Mouse (Mus musculus) liver, embryonic 15.5 days (tissue): ENCODE data around the gene Mcemp1. TPM values are rescaled to one million over a fixed set of nuclear protein-coding genes. Genes with fewer than 3 reads are reported as not detected.
A peak's percentile ranks its signal among the peaks of the same experiment; 100 is the strongest.

ENCODE experiments used
- ATAC-seq: fragments of 200-750 bp; cut with Nextera tagmentation; 2 replicates; pipeline ENCODE4 v1.8.0; 2017; ENCODE audit warnings: moderate number of reproducible peaks, mild to moderate bottlenecking, moderate library complexity; ENCODE audit not compliant: insufficient read depth
- H3K27ac ChIP-seq: fragments of 300-500 bp; sonication (generic); replicated peaks from 2 replicates; pipeline ENCODE4 v1.5.1; 2015; ENCODE audit warnings: mild to moderate bottlenecking, inconsistent platforms
- H3K27me3 ChIP-seq: fragments of 300-500 bp; sonication (generic); 2 replicates; pipeline ENCODE4 v1.6.1; 2015; ENCODE audit warnings: mild to moderate bottlenecking, inconsistent platforms
- H3K36me3 ChIP-seq: fragments of 300-500 bp; sonication (generic); replicated peaks from 2 replicates; pipeline ENCODE4 v1.6.1; 2015; ENCODE audit warnings: moderate library complexity, mild to moderate bottlenecking, inconsistent platforms
- H3K4me1 ChIP-seq: fragments of 300-500 bp; sonication (generic); replicated peaks from 2 replicates; pipeline ENCODE4 v1.6.1; 2015; ENCODE audit warnings: inconsistent platforms
- H3K4me2 ChIP-seq: fragments of 300-500 bp; sonication (generic); 2 replicates; pipeline ENCODE4 v1.6.1; 2015; ENCODE audit warnings: moderate library complexity, mild to moderate bottlenecking, inconsistent platforms
- H3K4me3 ChIP-seq: fragments of 300-500 bp; sonication (generic); replicated peaks from 2 replicates; pipeline ENCODE4 v1.5.1; 2015; ENCODE audit warnings: mild to moderate bottlenecking, inconsistent platforms
- H3K9ac ChIP-seq: fragments of 300-500 bp; sonication (generic); 2 replicates; pipeline ENCODE4 v1.6.1; 2015; ENCODE audit warnings: moderate library complexity, mild to moderate bottlenecking, inconsistent platforms
- H3K9me3 ChIP-seq: fragments of 300-500 bp; sonication (generic); replicated peaks from 2 replicates; pipeline ENCODE4 v1.6.1; 2016; ENCODE audit warnings: inconsistent platforms
- WGBS: fragments of 180-500 bp; shearing (Covaris S2); methylation state at CpG from one replicate; pipeline ENCODE4 v1.1.7; 2015; ENCODE audit warnings: mixed read lengths; ENCODE audit not compliant: insufficient replicate concordance; 5-methylcytosine and 5-hydroxymethylcytosine counted together
- polyA plus RNA-seq: library from polyadenylated mRNA; unstranded; fragments of >200 nt; fragmentation: Nextera tagmentation; extraction: Ambion mirVana; gene quantifications from 2 replicates; pipeline ENCODE4 v1.2.1, GENCODE M21; 2015

The Mcemp1 gene
- polyA plus RNA-seq, 1 experiment from 2014 or later, result 8.2 TPM

GRCm38 (mm10) chr8:3690774-3691173 is 25.2 kb downstream of the Mcemp1 start:
- no peaks in the 10 kb centered on the region for H3K9me3 ChIP-seq
- ATAC-seq, result no peak
- no peak overlapping the region for H3K4me3 ChIP-seq
- H3K27me3 ChIP-seq, result no peaks in the 10 kb centered on the region
- H3K36me3 ChIP-seq, result no peaks in the 10 kb centered on the region
- H3K4me1 ChIP-seq, result no peaks in the 10 kb centered on the region
- H3K9ac ChIP-seq, result no peak overlapping the region
- no peak overlapping the region for H3K27ac ChIP-seq
- H3K4me2 ChIP-seq, result no peak overlapping the region
- WGBS, result 63% methylated on average over 3 of the region's 3 CpGs

GRCm38 (mm10) chr8:3694121-3694520 is 28.6 kb downstream of the Mcemp1 start, which contains the start of gene Fcer2a:
Gene Fcer2a (minus strand): TSS chr8:3694175.
- no peak within 1 kb of the TSS for H3K4me3 ChIP-seq
- ATAC-seq, result no peak
- H3K4me1 ChIP-seq, result no peaks in the 10 kb centered on the region
- no peak within 1 kb of the TSS for H3K9ac ChIP-seq
- WGBS, result 61% methylated on average over 3 of the region's 3 CpGs
- no peaks in the 10 kb centered on the region for H3K9me3 ChIP-seq
- no peak within 1 kb of the TSS for H3K27ac ChIP-seq
- no peak within 1 kb of the TSS for H3K4me2 ChIP-seq
- H3K27me3 ChIP-seq, result no peaks in the 10 kb centered on the region
- no peaks in the 10 kb centered on the region for H3K36me3 ChIP-seq

DNA sequence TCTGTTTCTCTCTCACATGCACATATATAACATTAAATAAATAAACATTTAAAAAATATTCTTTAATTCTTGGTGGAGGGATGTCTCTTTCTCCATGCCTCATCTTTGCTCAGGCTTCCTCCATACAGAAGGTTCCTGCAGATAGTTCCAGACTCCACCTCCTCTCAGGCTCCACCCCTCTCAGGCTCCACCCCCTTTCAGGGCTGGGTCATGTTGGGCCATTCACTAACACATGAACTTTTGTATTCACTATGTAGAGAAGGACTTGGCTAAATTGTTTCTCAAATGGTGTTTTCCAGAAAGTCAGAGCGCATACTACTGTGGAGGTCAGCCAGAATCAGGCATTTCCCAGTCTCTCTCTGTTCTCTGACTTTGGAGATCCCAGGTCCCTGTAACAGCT is 35.9 kb downstream of the Mcemp1 start:
- H3K36me3 ChIP-seq, result no peaks in the 10 kb centered on the region
- no peak overlapping the region for H3K27ac ChIP-seq
- no peak overlapping the region for H3K4me2 ChIP-seq
- H3K4me1 ChIP-seq, result no peaks in the 10 kb centered on the region
- no peak overlapping the region for H3K4me3 ChIP-seq
- no peaks in the 10 kb centered on the region for H3K27me3 ChIP-seq
- ATAC-seq, result no peak
- 85% methylated on average over 1 of the region's 1 CpGs for WGBS
- no peaks in the 10 kb centered on the region for H3K9me3 ChIP-seq
- H3K9ac ChIP-seq, result no peak overlapping the region

DNA sequence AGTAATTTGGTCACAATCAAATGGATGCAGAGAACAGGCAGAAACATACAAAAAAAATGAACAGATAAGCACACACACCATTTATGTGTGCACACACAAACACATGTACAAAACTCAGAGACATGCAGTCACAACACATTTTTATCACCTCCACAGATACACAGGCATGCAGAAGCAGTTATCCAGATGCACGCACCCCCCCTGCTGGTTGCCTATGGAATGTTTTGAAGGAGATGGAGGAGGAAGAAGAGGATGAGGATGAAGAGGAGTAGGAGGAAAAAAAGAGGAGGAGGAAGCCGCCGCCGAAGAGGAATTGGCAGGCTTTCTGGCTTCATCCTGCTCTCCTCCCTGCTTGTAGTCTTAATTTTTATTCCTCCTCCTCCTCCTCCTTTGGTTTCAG is 40.2 kb downstream of the Mcemp1 start:
- WGBS, result 24% methylated on average over 4 of the region's 4 CpGs

DNA sequence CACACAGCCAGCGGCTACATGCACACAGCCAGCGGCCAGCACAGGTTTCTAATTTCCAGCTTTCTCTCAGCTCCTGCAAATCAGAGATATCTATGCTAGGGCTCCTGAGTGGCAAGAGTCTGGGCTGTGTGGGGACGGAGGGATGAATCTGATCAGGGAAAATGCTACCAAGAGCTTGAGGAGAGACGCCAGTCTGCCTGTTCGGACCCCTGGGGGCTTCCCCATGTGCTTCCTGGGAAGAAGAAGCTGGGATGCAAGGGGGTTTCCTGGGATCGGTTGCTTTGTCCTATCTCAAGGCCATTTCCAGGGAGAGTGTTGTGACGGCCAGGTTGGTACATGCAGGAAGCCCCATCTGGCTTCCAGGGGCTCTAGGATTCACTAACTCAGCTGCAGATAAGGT is 42.1 kb downstream of the Mcemp1 start:
- no peak overlapping the region for H3K4me2 ChIP-seq
- H3K9ac ChIP-seq, result no peak overlapping the region
- 0 out of 2 replicates have a peak, but pooled peaks cover 4% of the 10 kb centered on the region for H3K4me1 ChIP-seq
- ATAC-seq, result no peak
- 53% methylated on average over 7 of the region's 7 CpGs for WGBS
- no peak overlapping the region for H3K27ac ChIP-seq
- H3K36me3 ChIP-seq, result no peaks in the 10 kb centered on the region
- no peaks in the 10 kb centered on the region for H3K9me3 ChIP-seq
- no peak overlapping the region for H3K4me3 ChIP-seq
- H3K27me3 ChIP-seq, result no peaks in the 10 kb centered on the region

More for the DNA sequence above, 40.2 kb downstream of the Mcemp1 start:
- no peaks in the 10 kb centered on the region for H3K27me3 ChIP-seq
- no peak overlapping the region for H3K9ac ChIP-seq
- H3K4me3 ChIP-seq, result no peak overlapping the region
- H3K27ac ChIP-seq, result no peak overlapping the region
- ATAC-seq, result no peak
- no peak overlapping the region for H3K4me2 ChIP-seq
- no peaks in the 10 kb centered on the region for H3K9me3 ChIP-seq
- H3K36me3 ChIP-seq, result no peaks in the 10 kb centered on the region
- 0 out of 2 replicates have a peak, but pooled peaks cover 2% of the 10 kb centered on the region for H3K4me1 ChIP-seq

- ATAC-seq, result no peak
- WGBS, result 42% methylated on average over 3 of the region's 3 CpGs
- no peak overlapping the region for H3K9ac ChIP-seq
- no peaks in the 10 kb centered on the region for H3K9me3 ChIP-seq
- no peaks in the 10 kb centered on the region for H3K36me3 ChIP-seq
- no peaks in the 10 kb centered on the region for H3K27me3 ChIP-seq
- H3K4me1 ChIP-seq, result 0 out of 2 replicates have a peak, but pooled peaks cover 4% of the 10 kb centered on the region
- H3K27ac ChIP-seq, result no peak overlapping the region
- no peak overlapping the region for H3K4me3 ChIP-seq
- H3K4me2 ChIP-seq, result no peak overlapping the region
Observed at GRCm38 (mm10) chr8:3710312-3710711, 44.8 kb downstream of the Mcemp1 start.

DNA sequence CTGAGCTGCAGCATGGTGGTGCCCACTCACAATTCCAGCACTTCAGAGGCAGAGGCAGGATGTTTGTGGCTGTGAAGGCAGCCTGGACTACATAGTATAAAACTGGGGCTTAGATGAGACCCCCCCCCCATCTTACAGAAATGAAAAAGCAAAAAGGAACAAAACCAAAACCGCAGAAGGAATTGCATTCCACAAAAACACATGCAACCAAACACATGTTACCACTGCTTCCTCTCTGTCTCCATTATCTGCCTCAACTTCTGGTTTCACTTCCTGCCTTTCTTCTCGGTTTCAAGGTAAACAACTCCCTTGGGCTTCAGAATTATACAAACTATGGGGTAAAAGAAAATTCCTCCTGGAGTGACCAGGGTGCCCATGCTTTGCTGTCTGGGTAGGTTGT is 46.1 kb downstream of the Mcemp1 start:
- Histone ChIP-seq H3K9ac (no peak overlapping the region), H3K4me2 (no peak overlapping the region), H3K4me3 (no peak overlapping the region), H3K27ac (no peak overlapping the region), H3K36me3 (no peaks in the 10 kb centered on the region), H3K27me3 (no peaks in the 10 kb centered on the region), H3K4me1 (0 out of 2 replicates have a peak, but pooled peaks cover 4% of the 10 kb centered on the region), H3K9me3 (no peaks in the 10 kb centered on the region)
- 3% methylated on average over 2 of the region's 2 CpGs for WGBS
- no peak for ATAC-seq

DNA sequence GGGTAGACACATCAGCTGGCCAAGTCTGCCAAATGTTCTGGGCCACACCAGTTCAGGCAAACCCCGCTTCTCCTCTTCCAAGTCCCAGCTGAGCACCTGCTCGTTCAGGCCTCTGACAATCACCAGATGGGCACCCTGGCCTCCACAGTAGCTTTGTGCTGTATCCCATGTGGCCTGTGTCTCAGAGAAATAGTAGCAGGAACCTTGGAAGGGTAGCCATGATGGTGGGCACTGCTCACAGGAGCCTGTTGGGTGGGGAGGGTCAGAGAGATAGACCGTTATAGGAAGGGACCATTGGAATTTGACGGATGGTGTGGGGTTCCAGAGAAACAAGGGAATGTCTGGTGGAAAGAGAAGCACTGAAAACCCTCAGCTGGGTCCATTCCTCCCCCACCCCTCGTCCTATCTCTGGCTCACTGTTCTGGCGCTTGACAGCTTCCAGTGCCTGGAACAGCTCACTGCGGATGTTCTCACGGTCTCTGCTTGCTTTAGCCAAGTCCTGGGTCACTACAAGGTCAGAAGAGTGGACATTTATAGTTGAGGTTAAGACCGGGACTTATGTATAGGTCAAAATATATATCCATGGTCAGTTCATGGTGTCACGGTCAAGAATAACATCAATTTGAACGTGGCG is 51.9 kb downstream of the Mcemp1 start:
- Histone ChIP-seq H3K27me3 (no peaks in the 10 kb centered on the region; the same call in 1 of the 2 replicates), H3K4me2 (no peak overlapping the region), H3K36me3 (no peaks in the 10 kb centered on the region), H3K4me3 (no peak overlapping the region), H3K27ac (no peak overlapping the region), H3K9ac (no peak overlapping the region), H3K4me1 (no peaks in the 10 kb centered on the region), H3K9me3 (no peaks in the 10 kb centered on the region)
- 61% methylated on average over 12 of the region's 12 CpGs for WGBS
- 0 out of 2 replicates have a peak, but pooled peaks have one; percentile 18 for ATAC-seq

- WGBS, result 11% methylated on average over 14 of the region's 14 CpGs
- Histone ChIP-seq H3K4me1 (no peaks in the 10 kb centered on the region), H3K4me3 (no peak overlapping the region), H3K9ac (no peak overlapping the region), H3K4me2 (no peak overlapping the region), H3K9me3 (no peaks in the 10 kb centered on the region), H3K27me3 (no peaks in the 10 kb centered on the region; the same call in 1 of the 2 replicates), H3K36me3 (no peaks in the 10 kb centered on the region), H3K27ac (no peak overlapping the region)
- ATAC-seq, result no peak
Observed at GRCm38 (mm10) chr8:3718559-3718958, 53.0 kb downstream of the Mcemp1 start.

Other genes with a start within 250 kb of the Mcemp1 start
- 6.7 and 8.0 TPM in 2 replicates for gene Pex11g, start 198.1 kb upstream of the Mcemp1 start, polyA plus RNA-seq
- gene Tex45, start 194.9 kb upstream of the Mcemp1 start, polyA plus RNA-seq, result not detected in 2 replicates
- 4.8 and 5.8 TPM in 2 replicates for gene Zfp358, start 172.6 kb upstream of the Mcemp1 start, polyA plus RNA-seq
- gene Mcoln1, start 165.3 kb upstream of the Mcemp1 start, polyA plus RNA-seq, result 21.4 and 25.0 TPM in 2 replicates
- gene Pnpla6, start 150.4 kb upstream of the Mcemp1 start, polyA plus RNA-seq, result 9.2 and 11.9 TPM in 2 replicates
- 4.3 and 4.4 TPM in 2 replicates for gene C330021F23Rik, start 97.8 kb upstream of the Mcemp1 start, polyA plus RNA-seq
- gene Camsap3, start 78.5 kb upstream of the Mcemp1 start, polyA plus RNA-seq, result 1.7 and 1.9 TPM in 2 replicates
- gene Xab2, start 44.4 kb upstream of the Mcemp1 start, polyA plus RNA-seq, result 27.3 and 31.0 TPM in 2 replicates
- gene Pet100, start 44.2 kb upstream of the Mcemp1 start, polyA plus RNA-seq, result 49.8 and 72.1 TPM in 2 replicates
- 0.09 and 0.22 TPM in 2 replicates for gene Pcp2, start 40.2 kb upstream of the Mcemp1 start, polyA plus RNA-seq
- gene Stxbp2, start 34.8 kb upstream of the Mcemp1 start, polyA plus RNA-seq, result 49.8 and 50.7 TPM in 2 replicates
- not detected in 2 replicates for gene Retn, start 10.0 kb upstream of the Mcemp1 start, polyA plus RNA-seq
- gene Fcor, start 6.6 kb downstream of the Mcemp1 start, polyA plus RNA-seq, result 2.6 and 3.5 TPM in 2 replicates
- 13.2 and 15.1 TPM in 2 replicates for gene Trappc5, start 10.5 kb downstream of the Mcemp1 start, polyA plus RNA-seq
- gene Fcer2a, start 28.4 kb downstream of the Mcemp1 start, polyA plus RNA-seq, result 0.05 and 0.08 TPM in 2 replicates
- gene Clec4g, start 54.9 kb downstream of the Mcemp1 start, polyA plus RNA-seq, result 6.7 and 9.3 TPM in 2 replicates
- 0.18 and 0.23 TPM in 2 replicates for gene Cd209a, start 83.2 kb downstream of the Mcemp1 start, polyA plus RNA-seq
- not detected in 2 replicates for gene Cd209e, start 188.6 kb downstream of the Mcemp1 start, polyA plus RNA-seq
- gene Cd209d, start 212.8 kb downstream of the Mcemp1 start, polyA plus RNA-seq, result 0.13 TPM in 1 of 2 replicates, not detected in the other